Mouse (Mus musculus): ENCODE results near the gene Ttll10. TPM values are rescaled to one million over a fixed set of nuclear protein-coding genes. Genes with fewer than 3 reads are reported as not detected.

Gene Ttll10
- polyA plus RNA-seq, 1 experiment from 2014 or later, result 2.0 TPM

DNA sequence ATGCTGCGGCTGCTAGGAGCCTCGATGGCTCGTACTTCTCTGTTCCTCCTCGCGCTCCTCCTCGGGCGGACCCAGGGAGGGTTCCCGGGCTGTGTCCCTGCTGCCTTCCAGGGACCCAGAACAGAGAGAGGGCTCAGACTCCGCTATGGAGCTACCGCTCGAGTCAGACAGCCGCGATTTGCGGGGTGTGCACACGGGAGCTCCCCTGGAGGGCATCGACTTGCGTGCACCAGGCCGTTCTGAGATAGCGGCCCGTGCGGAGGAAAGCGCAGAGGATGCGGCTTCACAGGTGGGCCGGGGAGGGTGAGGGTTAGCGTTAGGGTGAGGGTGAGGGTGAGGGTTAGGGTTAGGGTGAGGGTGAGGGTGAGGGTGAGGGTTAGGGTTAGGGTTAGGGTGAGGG lies 24.3 kb downstream of the Ttll10 start:
- Histone ChIP-seq H3K9ac (peak overlapping the region; percentile 38; the same call in 1 of the 2 replicates), H3K4me1 (peaks cover 28% of the 10 kb centered on the region), H3K4me3 (peak overlapping the region; percentile 15), H3K36me3 (no peaks in the 10 kb centered on the region), H3K9me3 (no peaks in the 10 kb centered on the region), H3K27me3 (peaks cover 30% of the 10 kb centered on the region), H3K4me2 (peak overlapping the region; percentile 51), H3K27ac (no peak overlapping the region)
- 10% methylated on average over 25 of the region's 25 CpGs for WGBS
- no peak for ATAC-seq (ENCODE audit: insufficient number of reproducible peaks, insufficient read depth, low FRiP score, low TSS enrichment, low read depth)

DNA sequence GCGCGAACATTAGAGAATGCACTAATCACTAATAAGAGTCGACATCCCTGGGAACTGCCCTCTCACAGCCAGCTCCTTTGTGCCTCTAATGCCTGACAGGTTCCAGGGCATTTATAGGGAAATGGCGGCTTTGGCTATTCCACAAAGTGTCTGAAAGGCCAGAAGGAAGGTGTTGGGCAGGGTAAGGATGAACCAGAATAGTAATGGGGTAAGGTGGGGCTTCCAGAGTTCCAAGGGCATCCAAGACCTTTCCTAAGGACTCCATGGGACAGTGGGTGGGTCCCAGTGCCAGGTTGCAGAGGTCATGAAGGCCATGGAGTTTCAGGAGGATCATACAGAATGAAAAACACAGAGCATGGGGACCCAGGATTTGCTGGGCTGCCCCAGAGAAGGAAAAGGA lies 24.9 kb downstream of the Ttll10 start:
- no peak overlapping the region; the same call in 1 of the 2 replicates for H3K4me2 ChIP-seq

DNA sequence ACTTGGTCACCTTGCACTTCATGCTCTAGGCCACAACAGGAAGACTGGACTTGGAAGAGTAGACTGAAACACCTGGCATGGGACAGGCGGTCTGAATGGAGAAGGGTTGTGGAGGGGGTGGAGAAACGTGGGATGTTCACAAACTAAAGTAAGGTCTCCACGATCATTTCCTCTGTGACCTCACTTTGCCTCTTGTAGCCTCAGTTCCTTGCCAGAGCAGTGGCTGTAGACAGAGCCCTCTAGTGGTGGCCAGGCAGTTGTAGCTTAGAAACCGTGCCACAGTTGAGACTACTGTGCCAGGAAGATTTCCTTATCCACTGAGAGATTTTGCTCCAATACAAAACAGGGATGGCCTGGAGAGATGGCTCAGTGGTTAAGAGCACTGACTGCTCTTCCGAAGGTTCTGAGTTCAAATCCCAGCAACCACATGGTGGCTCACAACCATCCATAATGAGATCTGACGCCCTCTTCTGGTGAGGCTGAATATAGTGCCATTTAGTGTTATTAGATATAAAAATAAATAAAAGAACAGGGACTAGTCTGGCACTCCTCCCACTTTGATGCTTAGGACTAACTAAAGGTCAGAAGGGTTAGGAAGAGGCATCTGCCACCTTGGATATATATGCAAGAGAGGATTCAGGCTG lies 25.6 kb downstream of the Ttll10 start:
- WGBS, result 43% methylated on average over 6 of the region's 6 CpGs
- Histone ChIP-seq H3K27me3 (peaks cover 30% of the 10 kb centered on the region), H3K9me3 (no peaks in the 10 kb centered on the region), H3K9ac (no peak overlapping the region), H3K27ac (no peak overlapping the region), H3K4me2 (no peak overlapping the region), H3K36me3 (peaks cover 6% of the 10 kb centered on the region), H3K4me3 (no peak overlapping the region), H3K4me1 (peaks cover 28% of the 10 kb centered on the region)
- ATAC-seq (ENCODE audit: insufficient number of reproducible peaks, insufficient read depth, low FRiP score, low TSS enrichment, low read depth), result no peak

More for the DNA sequence above, 24.9 kb downstream of the Ttll10 start:
- Histone ChIP-seq H3K27ac (no peak overlapping the region), H3K36me3 (peaks cover 3% of the 10 kb centered on the region; the same call in 1 of the 2 replicates), H3K9me3 (no peaks in the 10 kb centered on the region), H3K4me1 (peaks cover 28% of the 10 kb centered on the region), H3K9ac (0 out of 2 replicates have a peak overlapping the region, but pooled peaks have one; percentile 38), H3K27me3 (peaks cover 30% of the 10 kb centered on the region), H3K4me3 (no peak overlapping the region)
- 61% methylated on average over 4 of the region's 4 CpGs for WGBS
- ATAC-seq (ENCODE audit: insufficient number of reproducible peaks, insufficient read depth, low FRiP score, low TSS enrichment, low read depth), result no peak

DNA sequence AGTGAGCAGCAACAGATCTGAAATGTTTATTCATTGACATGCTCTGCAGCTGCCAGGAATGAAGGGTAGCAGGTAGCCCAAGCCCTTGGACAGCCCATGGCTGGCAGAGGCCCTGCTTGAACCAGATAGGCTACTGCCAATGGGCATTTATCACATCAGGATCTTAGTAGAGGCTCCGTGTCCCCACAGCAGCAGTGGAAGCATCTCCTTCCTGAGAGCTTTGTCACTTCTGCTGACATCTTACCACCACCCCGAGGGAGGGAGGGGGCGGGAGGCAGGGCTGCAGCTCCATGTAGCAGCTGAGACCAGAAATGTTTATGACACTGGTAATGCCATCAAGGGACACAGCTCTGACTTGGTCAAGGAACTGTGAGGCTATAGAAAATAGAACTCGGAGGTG lies 26.4 kb downstream of the Ttll10 start:
- Histone ChIP-seq H3K36me3 (peaks cover 13% of the 10 kb centered on the region), H3K27me3 (peaks cover 30% of the 10 kb centered on the region), H3K4me2 (peak overlapping the region; percentile 73; the same call in 1 of the 2 replicates), H3K9me3 (no peaks in the 10 kb centered on the region), H3K9ac (peak overlapping the region; percentile 73; the same call in 1 of the 2 replicates), H3K4me1 (peaks cover 28% of the 10 kb centered on the region), H3K27ac (peak overlapping the region; percentile 95), H3K4me3 (no peak overlapping the region)
- WGBS, result 93% methylated on average over 4 of the region's 4 CpGs
- no peak for ATAC-seq (ENCODE audit: insufficient number of reproducible peaks, insufficient read depth, low FRiP score, low TSS enrichment, low read depth)

DNA sequence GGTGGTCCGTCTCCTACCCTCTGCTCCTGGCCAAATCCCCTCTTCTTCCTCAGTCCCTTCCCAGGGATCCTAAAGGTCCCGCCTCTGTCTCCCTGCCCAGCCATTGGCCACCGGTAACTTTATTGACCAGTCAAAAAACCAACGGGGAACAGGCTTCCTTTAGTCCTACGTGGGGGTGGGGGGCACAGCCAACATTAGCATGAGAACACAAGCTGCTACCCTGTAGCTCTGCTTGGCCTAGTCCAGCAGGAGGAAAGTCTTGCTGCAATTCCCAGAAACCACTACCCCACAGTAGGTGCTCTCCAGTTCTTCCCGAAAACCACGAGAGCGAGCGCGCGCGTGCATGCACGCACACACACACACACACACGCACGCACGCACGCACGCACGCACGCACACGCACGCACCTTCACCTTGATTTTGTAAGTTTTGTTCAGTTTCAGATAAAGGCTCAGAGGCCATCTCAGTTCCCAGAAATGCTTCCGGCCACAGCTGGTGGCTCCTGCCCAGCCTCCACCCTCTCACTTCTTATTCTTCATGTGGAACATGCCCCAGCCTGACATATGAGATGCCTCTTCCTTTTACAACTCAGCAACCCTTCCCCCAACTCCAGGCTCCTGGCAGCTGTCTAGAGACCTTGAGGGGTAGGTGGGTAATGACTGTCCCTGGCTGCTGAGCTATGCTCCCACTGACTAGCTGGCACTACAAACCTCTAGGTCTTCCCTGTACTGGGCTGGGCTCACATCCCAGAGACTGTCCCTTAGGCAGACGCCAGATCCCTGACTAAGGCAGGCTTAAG lies 27.4 kb downstream of the Ttll10 start:
- no peaks in the 10 kb centered on the region for H3K9me3 ChIP-seq
- peaks cover 28% of the 10 kb centered on the region for H3K4me1 ChIP-seq
- H3K36me3 ChIP-seq, result peaks cover 23% of the 10 kb centered on the region
- peak overlapping the region; percentile 73 for H3K9ac ChIP-seq
- peak; percentile 76 for ATAC-seq (ENCODE audit: insufficient number of reproducible peaks, insufficient read depth, low FRiP score, low TSS enrichment, low read depth)
- peaks cover 30% of the 10 kb centered on the region for H3K27me3 ChIP-seq
- peak overlapping the region; percentile 95 for H3K27ac ChIP-seq
- WGBS, result 2% methylated on average over 24 of the region's 24 CpGs
- H3K4me2 ChIP-seq, result peak overlapping the region; percentile 73
- peak overlapping the region; percentile 50 for H3K4me3 ChIP-seq

DNA sequence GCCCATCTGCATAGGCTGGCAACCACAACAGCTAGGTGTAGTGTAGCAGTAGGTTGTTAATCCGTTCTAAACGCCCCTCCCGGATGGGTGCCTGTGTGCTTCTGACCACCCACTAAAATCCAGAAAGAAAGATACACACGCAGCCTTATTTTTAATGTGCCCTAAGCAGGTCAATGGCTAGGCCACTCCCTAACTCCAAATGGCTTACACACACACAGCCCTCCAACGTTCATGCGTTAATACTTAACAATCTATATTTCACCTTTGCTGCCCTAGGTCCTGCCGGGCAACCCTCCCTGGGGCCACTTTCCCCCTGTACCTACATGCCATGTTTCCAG lies 28.0 kb downstream of the Ttll10 start:
- Histone ChIP-seq H3K27me3 (peaks cover 25% of the 10 kb centered on the region), H3K36me3 (peaks cover 29% of the 10 kb centered on the region), H3K9ac (peak overlapping the region; percentile 73), H3K9me3 (no peaks in the 10 kb centered on the region), H3K4me1 (peaks cover 28% of the 10 kb centered on the region), H3K4me3 (peak overlapping the region; percentile 50), H3K27ac (peak overlapping the region; percentile 95), H3K4me2 (peak overlapping the region; percentile 73)
- 5% methylated on average over 7 of the region's 7 CpGs for WGBS
- ATAC-seq (ENCODE audit: insufficient number of reproducible peaks, insufficient read depth, low FRiP score, low TSS enrichment, low read depth), result 0 out of 2 replicates have a peak, but pooled peaks have one; percentile 23

DNA sequence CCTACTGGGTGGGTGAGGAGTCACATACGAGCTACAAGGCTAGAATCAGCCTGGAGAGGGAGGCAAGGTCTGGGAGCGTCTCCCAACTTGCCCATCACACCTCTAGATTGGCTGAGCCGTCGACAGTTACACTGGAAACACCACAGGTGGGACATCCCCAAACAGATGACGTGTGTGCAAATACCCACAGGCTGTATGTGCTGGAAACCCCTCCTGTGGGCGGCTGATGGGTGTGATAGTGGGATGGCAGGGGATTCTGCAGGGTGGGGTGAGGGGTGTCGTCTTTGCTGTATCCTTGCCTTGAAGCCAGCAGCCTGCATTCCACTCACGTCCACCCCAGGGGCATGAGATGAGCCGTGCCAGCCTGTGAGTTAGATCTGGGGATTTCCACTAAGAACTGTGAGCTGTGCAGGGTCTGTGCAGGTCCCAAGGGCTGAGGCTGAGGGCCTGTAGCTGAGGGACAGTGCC lies 28.5 kb downstream of the Ttll10 start:
- Histone ChIP-seq H3K9ac (peak overlapping the region; percentile 73), H3K27ac (peak overlapping the region; percentile 95), H3K4me3 (peak overlapping the region; percentile 50), H3K4me2 (peak overlapping the region; percentile 73), H3K4me1 (peaks cover 31% of the 10 kb centered on the region), H3K9me3 (no peaks in the 10 kb centered on the region), H3K27me3 (peaks cover 20% of the 10 kb centered on the region), H3K36me3 (peaks cover 30% of the 10 kb centered on the region)
- 56% methylated on average over 9 of the region's 9 CpGs for WGBS
- no peak for ATAC-seq (ENCODE audit: insufficient number of reproducible peaks, insufficient read depth, low FRiP score, low TSS enrichment, low read depth)

DNA sequence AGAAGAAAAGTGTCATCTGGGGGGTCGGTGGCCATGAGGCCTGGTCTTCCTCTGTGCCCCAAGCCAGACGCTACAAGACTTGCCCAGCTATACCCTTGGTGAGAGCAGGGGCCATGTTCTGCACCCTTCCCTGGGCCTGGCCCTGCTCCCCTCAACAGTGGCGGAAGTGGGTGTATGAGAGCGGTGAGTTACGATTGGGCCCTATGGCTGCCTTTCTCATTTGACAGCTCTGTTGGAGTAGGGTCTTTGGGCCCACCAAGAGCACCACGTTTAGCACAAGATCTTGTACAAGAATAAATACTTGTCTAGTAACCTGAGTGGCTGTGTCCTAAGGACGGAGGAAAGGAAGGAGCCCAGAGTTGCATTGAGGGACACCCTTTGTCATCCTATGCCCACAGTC lies 30.6 kb downstream of the Ttll10 start:
- Histone ChIP-seq H3K4me2 (no peak overlapping the region), H3K27ac (no peak overlapping the region), H3K27me3 (no peaks in the 10 kb centered on the region), H3K9ac (no peak overlapping the region), H3K4me3 (no peak overlapping the region), H3K9me3 (no peaks in the 10 kb centered on the region), H3K4me1 (peaks cover 31% of the 10 kb centered on the region), H3K36me3 (peaks cover 30% of the 10 kb centered on the region)
- 92% methylated on average over 7 of the region's 7 CpGs for WGBS
- no peak for ATAC-seq (ENCODE audit: insufficient number of reproducible peaks, insufficient read depth, low FRiP score, low TSS enrichment, low read depth)

DNA sequence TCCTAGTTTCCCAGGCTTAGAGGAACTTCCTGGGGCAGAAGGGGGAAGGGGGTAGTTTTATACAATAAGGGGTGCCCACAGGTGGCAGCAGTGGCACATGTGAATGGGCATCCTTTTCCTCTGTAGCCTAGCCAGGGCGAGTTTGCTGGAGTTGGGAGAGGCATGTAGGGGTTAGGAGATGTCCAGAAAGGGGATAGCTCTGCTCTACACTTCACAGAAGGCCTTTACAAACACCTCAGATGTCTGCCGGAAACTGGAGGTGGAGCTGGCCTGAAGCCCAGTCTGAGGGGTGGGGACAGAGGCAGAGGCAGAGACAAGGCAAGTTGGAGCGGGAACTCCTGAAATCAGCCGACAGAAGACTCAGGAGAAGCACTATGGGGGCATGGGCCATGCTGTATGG lies 33.2 kb downstream of the Ttll10 start, which contains the start of gene Tnfrsf18:
TSS of gene Tnfrsf18 (plus strand) at position 152 of the 400 bp plus-strand sequence.
- peak within 1 kb of the TSS; percentile 41; the same call in 1 of the 2 replicates for H3K9ac ChIP-seq
- no peaks in the 10 kb centered on the region for H3K9me3 ChIP-seq
- no peak within 1 kb of the TSS for H3K4me3 ChIP-seq
- 53% methylated on average over 4 of the region's 4 CpGs for WGBS
- no peak for ATAC-seq (ENCODE audit: insufficient number of reproducible peaks, insufficient read depth, low FRiP score, low TSS enrichment, low read depth)
- no peak within 1 kb of the TSS for H3K4me2 ChIP-seq
- H3K4me1 ChIP-seq, result peaks cover 13% of the 10 kb centered on the region
- H3K36me3 ChIP-seq, result peaks cover 46% of the 10 kb centered on the region
- no peak within 1 kb of the TSS for H3K27ac ChIP-seq
- H3K27me3 ChIP-seq, result no peaks in the 10 kb centered on the region

DNA sequence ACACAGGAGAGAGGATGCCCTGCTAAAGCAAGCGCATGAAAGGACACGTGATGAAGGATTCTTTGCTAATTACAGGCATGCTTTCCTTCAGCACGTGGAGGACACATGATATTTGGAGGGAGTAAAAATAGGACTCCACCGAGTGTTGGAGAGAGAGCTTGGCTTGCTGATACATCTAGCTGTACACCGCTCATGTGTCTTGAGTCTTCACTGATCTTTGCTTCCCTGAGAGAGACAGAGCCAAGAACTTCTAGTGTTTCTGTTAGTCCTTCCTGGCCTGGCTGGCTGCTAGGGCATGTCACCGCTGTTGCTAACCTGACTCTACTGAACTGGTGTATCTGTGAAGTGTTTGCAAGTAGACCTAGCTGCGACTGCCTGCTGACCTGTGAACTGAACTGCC lies 35.0 kb downstream of the Ttll10 start:
- ATAC-seq (ENCODE audit: insufficient number of reproducible peaks, insufficient read depth, low FRiP score, low TSS enrichment, low read depth), result no peak
- Histone ChIP-seq H3K4me2 (no peak overlapping the region), H3K4me1 (peaks cover 3% of the 10 kb centered on the region; the same call in 1 of the 2 replicates), H3K27ac (no peak overlapping the region), H3K9ac (no peak overlapping the region), H3K4me3 (no peak overlapping the region), H3K9me3 (no peaks in the 10 kb centered on the region), H3K36me3 (peaks cover 49% of the 10 kb centered on the region), H3K27me3 (no peaks in the 10 kb centered on the region)
- 84% methylated on average over 7 of the region's 7 CpGs for WGBS

DNA sequence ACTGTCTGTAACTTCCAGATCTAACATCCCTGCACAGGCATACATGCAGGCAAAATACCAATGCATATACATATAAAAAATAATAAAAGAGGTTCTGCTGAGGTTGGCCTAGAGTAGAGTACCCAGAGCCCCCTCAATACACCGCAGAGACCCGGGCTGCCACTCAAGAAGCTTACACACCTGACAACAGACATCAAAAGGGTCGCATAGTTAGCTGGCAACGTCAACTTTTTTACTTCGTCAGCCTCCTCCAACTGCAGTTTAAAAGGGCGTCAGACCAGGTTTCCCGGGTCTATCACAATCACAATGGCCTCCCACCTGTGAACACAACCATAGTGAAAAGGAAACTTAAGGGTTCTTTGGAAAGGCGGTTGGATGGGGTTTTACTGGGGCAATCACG lies 35.7 kb downstream of the Ttll10 start:
- Histone ChIP-seq H3K36me3 (peaks cover 46% of the 10 kb centered on the region), H3K4me2 (no peak overlapping the region), H3K4me1 (peaks cover 3% of the 10 kb centered on the region; the same call in 1 of the 2 replicates), H3K27ac (no peak overlapping the region), H3K27me3 (no peaks in the 10 kb centered on the region), H3K9me3 (no peaks in the 10 kb centered on the region), H3K4me3 (no peak overlapping the region), H3K9ac (no peak overlapping the region)
- 82% methylated on average over 9 of the region's 9 CpGs for WGBS
- ATAC-seq (ENCODE audit: insufficient number of reproducible peaks, insufficient read depth, low FRiP score, low TSS enrichment, low read depth), result no peak

Measured in embryonic facial prominence, embryonic 13.5 days (tissue).